8 mouse cellular contexts compared by ENCODE assay signal in genomic region chr2:152831019-152831878, GRCm38 (mm10). TPM values are rescaled to one million over a fixed set of nuclear protein-coding genes. Genes with fewer than 3 reads are reported as not detected.
DNase-seq lines count a peak whose midpoint lies in the region; ATAC-seq and TF ChIP-seq lines count a peak whose summit lies in the region.

Gene Bcl2l1 (minus strand): TSS chr2:152831728.

- peak within 1 kb of the TSS; percentile 97 for H3K27ac ChIP-seq in hindbrain, embryonic 14.5 days

- peak within 1 kb of the TSS; percentile 66 for H3K4me3 ChIP-seq in hindbrain, embryonic 14.5 days (replicated peaks; ENCODE audit: low read length)

- CTCF ChIA-PET in Patski (lab: Charles Lee) = interaction anchor here (1.4 kb wide), 2 partner anchors 64 to 89 kb away, joined by 3 to 7 read pairs; no protein-coding TSS in a partner anchor

- POLR2A ChIA-PET in Patski (lab: Charles Lee) = interaction anchor here (0.6 to 1.6 kb wide), 4 partner anchors 8 to 136 kb away, joined by 3 to 10 read pairs (median 4); no protein-coding TSS in a partner anchor

- peaks cover 33% of the 10 kb centered on the region for H3K4me1 ChIP-seq in hindbrain, embryonic 14.5 days (replicated peaks; ENCODE audit: control insufficient read depth, insufficient read depth, low read length)

- WGBS in hindbrain, embryonic 14.5 days = under 1% methylated on average over 72 of the region's 74 CpGs

- H3K36me3 ChIP-seq in hindbrain, embryonic 14.5 days (replicated peaks; ENCODE audit: control insufficient read depth, insufficient read depth) = peaks cover 9% of the 10 kb centered on the region; the same call in 1 of the 2 replicates

- in situ Hi-C loops in Patski (cut with MboI; ENCODE audit: low pct_unique_long_range_greater_than_20kb) = loop anchor here (5.0 kb wide), 2 partner anchors 139 to 214 kb away; no protein-coding TSS in a partner anchor

- no peak for DNase-seq in Patski (ENCODE audit: low read depth, low spot score)
- DNase-seq in cerebellum, postnatal 14 days = peak; percentile 98 to 99
- DNase-seq in frontal cortex, postnatal 25 days (ENCODE audit: low spot score in 2 of 2) = peak; percentile 96 to 98
- peak; percentile 98 for DNase-seq in hindbrain, embryonic 14.5 days (ENCODE audit: low spot score)
- DNase-seq in layer of hippocampus, postnatal 36 days = peak; percentile 99
- peak; percentile 98 for DNase-seq in lung, postnatal 36 days
- DNase-seq in retina, postnatal 1 day = peak; percentile 99
- peak; percentile 96 to 97 for DNase-seq in urinary bladder, adult 18-20 months (ENCODE audit: low spot score in 2 of 2)

- no peaks in the 10 kb centered on the region for H3K9me3 ChIP-seq in hindbrain, embryonic 14.5 days (ENCODE audit: control insufficient read depth, low read length)

- TF ChIP-seq CTCF in Patski (IDR thresholded peaks at IDR 0.05) = peak; percentile 99

- H3K9ac ChIP-seq in hindbrain, embryonic 14.5 days = peak within 1 kb of the TSS; percentile 94

- peak within 1 kb of the TSS; percentile 77 for H3K4me2 ChIP-seq in hindbrain, embryonic 14.5 days (replicated peaks)

- no peaks in the 10 kb centered on the region for H3K27me3 ChIP-seq in Patski
- H3K27me3 ChIP-seq in hindbrain, embryonic 14.5 days (ENCODE audit: control insufficient read depth, insufficient read depth, low read length) = no peaks in the 10 kb centered on the region

- ATAC-seq in Patski = peak; percentile 92
- peak; percentile 97 for ATAC-seq in hindbrain, embryonic 14.5 days (ENCODE audit: low FRiP score)

RNA-seq across cellular contexts. Expression of gene Bcl2l1, which starts in this region (rescaled TPM):
- polyA plus RNA-seq in Patski (2021) = 133 TPM
- polyA plus RNA-seq in hindbrain, embryonic 14.5 days (2014; fragmentation: Nextera tagmentation; extraction: Ambion mirVana) = 155 and 165 TPM in 2 replicates
- 100 to 1,000 TPM; 116 to 141 TPM for total RNA-seq in layer of hippocampus, postnatal 36 days (2021)
